Mouse (Mus musculus): ENCODE results near the gene Atp2b2. TPM values are rescaled to one million over a fixed set of nuclear protein-coding genes. Genes with fewer than 3 reads are reported as not detected.

The Atp2b2 gene
- polyA plus RNA-seq, 1 experiment, result not detected

- no peak for TF ChIP-seq GATA1 (IDR thresholded peaks at IDR 0.05; ENCODE audit: low read length)
Measured at GRCm38 (mm10) chr6:113836545-113836944, 205.9 kb downstream of the Atp2b2 start.

GRCm38 (mm10) chr6:113830463-113830862 lies 211.9 kb downstream of the Atp2b2 start:
- TF ChIP-seq GATA1 (IDR thresholded peaks at IDR 0.05; ENCODE audit: low read length), result no peak

- TF ChIP-seq GATA1 (IDR thresholded peaks at IDR 0.05; ENCODE audit: low read length), result no peak
Measured at GRCm38 (mm10) chr6:113827309-113827708, 215.1 kb downstream of the Atp2b2 start.

GRCm38 (mm10) chr6:113822417-113822816 lies 220.0 kb downstream of the Atp2b2 start:
- TF ChIP-seq GATA1 (IDR thresholded peaks at IDR 0.05; ENCODE audit: low read length), result no peak

GRCm38 (mm10) chr6:113816690-113817089 lies 225.7 kb downstream of the Atp2b2 start:
- TF ChIP-seq GATA1 (IDR thresholded peaks at IDR 0.05; ENCODE audit: low read length), result no peak

GRCm38 (mm10) chr6:113811462-113811861 lies 231.0 kb downstream of the Atp2b2 start:
- TF ChIP-seq GATA1 (IDR thresholded peaks at IDR 0.05; ENCODE audit: low read length), result no peak

GRCm38 (mm10) chr6:113810667-113811066 lies 231.7 kb downstream of the Atp2b2 start:
- no peak for TF ChIP-seq GATA1 (IDR thresholded peaks at IDR 0.05; ENCODE audit: low read length)

GRCm38 (mm10) chr6:113806241-113806640 lies 236.2 kb downstream of the Atp2b2 start:
- no peak for TF ChIP-seq GATA1 (IDR thresholded peaks at IDR 0.05; ENCODE audit: low read length)

GRCm38 (mm10) chr6:113801233-113801632 lies 241.2 kb downstream of the Atp2b2 start:
- TF ChIP-seq GATA1 (IDR thresholded peaks at IDR 0.05; ENCODE audit: low read length), result no peak

GRCm38 (mm10) chr6:113799915-113800314 lies 242.5 kb downstream of the Atp2b2 start:
- no peak for TF ChIP-seq GATA1 (IDR thresholded peaks at IDR 0.05; ENCODE audit: low read length)

- no peak for TF ChIP-seq GATA1 (IDR thresholded peaks at IDR 0.05; ENCODE audit: low read length)
Measured at GRCm38 (mm10) chr6:113799349-113799748, 243.1 kb downstream of the Atp2b2 start.

- TF ChIP-seq GATA1 (IDR thresholded peaks at IDR 0.05; ENCODE audit: low read length), result no peak
Measured at GRCm38 (mm10) chr6:113798921-113799320, 243.5 kb downstream of the Atp2b2 start.

- no peak for TF ChIP-seq GATA1 (IDR thresholded peaks at IDR 0.05; ENCODE audit: low read length)
Measured at GRCm38 (mm10) chr6:113795241-113795702, 247.1 kb downstream of the Atp2b2 start.

- no peak for TF ChIP-seq GATA1 (IDR thresholded peaks at IDR 0.05; ENCODE audit: low read length)
Measured at GRCm38 (mm10) chr6:113792368-113792767, 250.0 kb downstream of the Atp2b2 start.

GRCm38 (mm10) chr6:113791012-113791411 lies 251.4 kb downstream of the Atp2b2 start:
- TF ChIP-seq GATA1 (IDR thresholded peaks at IDR 0.05; ENCODE audit: low read length), result no peak

- no peak for TF ChIP-seq GATA1 (IDR thresholded peaks at IDR 0.05; ENCODE audit: low read length)
Measured at GRCm38 (mm10) chr6:113787459-113787968, 254.9 kb downstream of the Atp2b2 start.

GRCm38 (mm10) chr6:113785658-113786057 lies 256.8 kb downstream of the Atp2b2 start:
- TF ChIP-seq GATA1 (IDR thresholded peaks at IDR 0.05; ENCODE audit: low read length), result no peak
